15 mouse cellular contexts compared by ENCODE assay signal in the genomic region with DNA sequence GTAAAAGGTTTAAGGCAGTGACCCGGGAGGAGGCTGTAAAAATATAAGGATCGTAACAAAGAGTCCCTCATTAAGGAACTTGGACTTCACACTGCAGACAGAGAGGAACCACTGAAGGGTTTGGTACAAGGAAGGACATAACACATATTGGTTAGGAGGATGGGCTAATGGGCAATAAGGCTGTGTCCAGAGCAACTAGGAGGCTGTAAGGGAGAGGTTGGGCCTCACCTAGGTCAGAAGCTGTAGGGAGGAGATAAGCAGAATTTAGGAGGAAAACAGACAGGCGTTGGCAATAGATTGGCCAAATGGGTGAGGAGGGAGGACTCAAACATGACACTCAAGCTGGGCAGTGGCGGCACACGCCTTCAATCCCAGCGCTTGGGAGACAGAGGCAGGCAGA. TPM values are rescaled to one million over a fixed set of nuclear protein-coding genes. Genes with fewer than 3 reads are reported as not detected.
DNase-seq lines count a peak whose midpoint lies in the region; ATAC-seq and TF ChIP-seq lines count a peak whose summit lies in the region.
"Had no signal": no experiment of that assay in that cellular context is flagged by ENCODE, and none has a peak within 500 bp of the region (broad histone marks: within the 10 kb centered on the region; RNA-seq: fewer than 3 reads in every experiment).

No protein-coding gene starts in this region.

- H3K27me3 ChIP-seq in heart, embryonic 12.5 days (replicated peaks) = 0 out of 2 replicates have a peak, but pooled peaks cover 3% of the 10 kb centered on the region
- H3K27me3 ChIP-seq in G1E (ENCODE audit: insufficient read depth, low read length) = no peaks in the 10 kb centered on the region
- no peaks in the 10 kb centered on the region for H3K27me3 ChIP-seq in erythroblast, embryonic 14.5 days (ENCODE audit: control insufficient read depth)
- no peaks in the 10 kb centered on the region for H3K27me3 ChIP-seq in liver, embryonic 16.5 days (ENCODE audit: control insufficient read depth, insufficient read depth, low read depth, low read length)
- 0 out of 2 replicates have a peak, but pooled peaks cover 5% of the 10 kb centered on the region for H3K27me3 ChIP-seq in hindbrain, embryonic 12.5 days

- no peak overlapping the region for H3K4me2 ChIP-seq in heart, embryonic 12.5 days
- peak overlapping the region; percentile 74 for H3K4me2 ChIP-seq in liver, embryonic 16.5 days (ENCODE audit: low read depth, low read length)
- no peak overlapping the region for H3K4me2 ChIP-seq in hindbrain, embryonic 12.5 days (replicated peaks)

- no peak overlapping the region for H3K4me3 ChIP-seq in heart, embryonic 12.5 days
- H3K4me3 ChIP-seq in G1E (ENCODE audit: low read depth, low read length) = peak overlapping the region; percentile 21; the same call in 1 of the 2 replicates
- H3K4me3 ChIP-seq in erythroblast, embryonic 14.5 days (replicated peaks) = peak overlapping the region; percentile 39
- H3K4me3 ChIP-seq in liver, embryonic 16.5 days (ENCODE audit: low read depth, low read length) = peak overlapping the region; percentile 47
- no peak overlapping the region for H3K4me3 ChIP-seq in hindbrain, embryonic 12.5 days

- TF ChIP-seq CTCF in G1E (IDR thresholded peaks at IDR 0.05; ENCODE audit: low read depth, low read length) = no peak

- DNase-seq in heart, postnatal 4 days = no peak
- peak; percentile 40 for DNase-seq in G1E (ENCODE audit: low spot score)
- no peak for DNase-seq in adrenal gland, adult 2 months
- no peak for DNase-seq in thymus, postnatal 36 days
- DNase-seq: B cell, adult 2 months; gastrocnemius, postnatal 14 days; kidney, postnatal 10 days; right cerebral cortex, postnatal 4 days; thymus, adult 2 months had no signal

- H3K4me1 ChIP-seq in heart, embryonic 12.5 days (replicated peaks) = peaks cover 12% of the 10 kb centered on the region
- H3K4me1 ChIP-seq in G1E (ENCODE audit: insufficient read depth, low read depth, low read length) = peaks cover 71% of the 10 kb centered on the region
- peaks cover 71% of the 10 kb centered on the region for H3K4me1 ChIP-seq in erythroblast, embryonic 14.5 days (ENCODE audit: control insufficient read depth)
- peaks cover 47% of the 10 kb centered on the region for H3K4me1 ChIP-seq in liver, embryonic 16.5 days (ENCODE audit: control insufficient read depth, low read depth, low read length)
- H3K4me1 ChIP-seq in hindbrain, embryonic 12.5 days = peaks cover 14% of the 10 kb centered on the region

- peaks cover 4% of the 10 kb centered on the region; the same call in 1 of the 2 replicates for H3K36me3 ChIP-seq in heart, embryonic 12.5 days
- H3K36me3 ChIP-seq in G1E (replicated peaks) = peaks cover 27% of the 10 kb centered on the region
- peaks cover 14% of the 10 kb centered on the region for H3K36me3 ChIP-seq in erythroblast, embryonic 14.5 days (ENCODE audit: control insufficient read depth)
- H3K36me3 ChIP-seq in liver, embryonic 16.5 days (ENCODE audit: control insufficient read depth, insufficient read depth) = no peaks in the 10 kb centered on the region; the same call in 1 of the 2 replicates
- 0 out of 2 replicates have a peak, but pooled peaks cover 8% of the 10 kb centered on the region for H3K36me3 ChIP-seq in hindbrain, embryonic 12.5 days

- WGBS in heart, embryonic 12.5 days = 81% methylated on average over 6 of the region's 6 CpGs
- WGBS in liver, embryonic 16.5 days (ENCODE audit: insufficient replicate concordance) = 22% methylated on average over 6 of the region's 6 CpGs
- 89% methylated on average over 6 of the region's 6 CpGs for WGBS in hindbrain, embryonic 12.5 days

- H3K27ac ChIP-seq in heart, embryonic 12.5 days (ENCODE audit: poor library complexity, severe bottlenecking) = 0 out of 2 replicates have a peak overlapping the region, but pooled peaks have one; percentile 1
- H3K27ac ChIP-seq in liver, embryonic 16.5 days (ENCODE audit: low read length) = peak overlapping the region; percentile 93
- H3K27ac ChIP-seq in hindbrain, embryonic 12.5 days = no peak overlapping the region
- H3K27ac ChIP-seq: hindbrain, embryonic 14.5 days had no signal

- no peaks in the 10 kb centered on the region for H3K9me3 ChIP-seq in heart, embryonic 12.5 days (replicated peaks)
- no peaks in the 10 kb centered on the region for H3K9me3 ChIP-seq in G1E (replicated peaks)
- no peaks in the 10 kb centered on the region for H3K9me3 ChIP-seq in erythroblast, embryonic 14.5 days (ENCODE audit: control insufficient read depth, low read length)
- no peaks in the 10 kb centered on the region for H3K9me3 ChIP-seq in liver, embryonic 16.5 days (replicated peaks; ENCODE audit: control insufficient read depth, low read length)
- H3K9me3 ChIP-seq in hindbrain, embryonic 12.5 days (replicated peaks) = no peaks in the 10 kb centered on the region

- peak; percentile 56 for ATAC-seq in heart, embryonic 12.5 days (ENCODE audit: insufficient number of reproducible peaks, low FRiP score)
- no peak for ATAC-seq in G1E (ENCODE audit: extremely low read depth, insufficient number of reproducible peaks, low FRiP score, poor library complexity, severe bottlenecking)
- ATAC-seq in liver, embryonic 16.5 days (ENCODE audit: low read depth) = peak; percentile 81
- no peak for ATAC-seq in hindbrain, embryonic 12.5 days (ENCODE audit: low FRiP score)

- H3K9ac ChIP-seq in heart, embryonic 12.5 days = no peak overlapping the region
- peak overlapping the region; percentile 64 for H3K9ac ChIP-seq in liver, embryonic 16.5 days (ENCODE audit: low read depth, low read length)
- H3K9ac ChIP-seq in hindbrain, embryonic 12.5 days = no peak overlapping the region
- H3K9ac ChIP-seq: hindbrain, embryonic 14.5 days had no signal

RNA-seq across cellular contexts. Expression of gene Cdk5rap3, which starts 1.1 kb away (rescaled TPM):
- 52.3 and 58.0 TPM in 2 replicates for polyA plus RNA-seq in heart, embryonic 12.5 days (2016; fragmentation: Nextera tagmentation; extraction: Ambion mirVana)
- 10 to 100 TPM; 34.6 to 35.6 TPM for total RNA-seq in heart, postnatal 4 days (2021)
- 30.6 and 31.7 TPM in 2 replicates for total RNA-seq in G1E (2014; fragmentation: Nextera tagmentation)
- total RNA-seq in G1E (2017) = 51.3 and 59.3 TPM in 2 replicates
- polyA plus RNA-seq in G1E (2012) = 63.6 TPM in 2 replicates
- polyA plus RNA-seq in erythroblast, embryonic 14.5 days (2012) = 2.9 and 4.8 TPM in 2 replicates
- 36.9 and 38.8 TPM in 2 replicates for polyA plus RNA-seq in liver, embryonic 16.5 days (2015; fragmentation: Nextera tagmentation; extraction: Ambion mirVana)
- 10 to 100 TPM; 39.8 to 52.9 TPM for total RNA-seq in adrenal gland, adult 2 months (2021)
- polyA plus RNA-seq in adrenal gland, adult 2 months (2012; rRNA removed) = 32.8 and 35.4 TPM in 2 replicates
- 98.8 and 98.9 TPM in 2 replicates for polyA plus RNA-seq in hindbrain, embryonic 12.5 days (2016; fragmentation: Nextera tagmentation; extraction: Ambion mirVana)

RNA-seq across cellular contexts. Expression of gene Prr15l, which starts 10.5 kb away (rescaled TPM):
- polyA plus RNA-seq in heart, embryonic 12.5 days (2016; fragmentation: Nextera tagmentation; extraction: Ambion mirVana) = 0.46 and 0.51 TPM in 2 replicates
- under 1 TPM; 0.32 to 0.36 TPM for total RNA-seq in heart, postnatal 4 days (2021)
- not detected in 2 replicates for total RNA-seq in G1E (2014; fragmentation: Nextera tagmentation)
- total RNA-seq in G1E (2017) = 0.05 and 0.17 TPM in 2 replicates
- polyA plus RNA-seq in G1E (2012) = 0.11 and 0.17 TPM in 2 replicates
- 0.95 and 3.0 TPM in 2 replicates for polyA plus RNA-seq in erythroblast, embryonic 14.5 days (2012)
- polyA plus RNA-seq in liver, embryonic 16.5 days (2015; fragmentation: Nextera tagmentation; extraction: Ambion mirVana) = 4.8 and 7.1 TPM in 2 replicates
- under 1 TPM; 0.52 to 0.66 TPM for total RNA-seq in adrenal gland, adult 2 months (2021)
- not detected in 2 replicates for polyA plus RNA-seq in adrenal gland, adult 2 months (2012; rRNA removed)
- polyA plus RNA-seq in hindbrain, embryonic 12.5 days (2016; fragmentation: Nextera tagmentation; extraction: Ambion mirVana) = 0.53 and 1.5 TPM in 2 replicates
- total RNA-seq: gastrocnemius, postnatal 14 days; left cerebral cortex, adult 18-20 months had no signal

RNA-seq across cellular contexts. Expression of gene Pnpo, which starts 26.4 kb away (rescaled TPM):
- polyA plus RNA-seq in heart, embryonic 12.5 days (2016; fragmentation: Nextera tagmentation; extraction: Ambion mirVana) = 37.7 and 40.5 TPM in 2 replicates
- total RNA-seq in heart, postnatal 4 days (2021) = 10 to 100 TPM; 10.6 to 16.7 TPM
- 119 and 123 TPM in 2 replicates for total RNA-seq in G1E (2014; fragmentation: Nextera tagmentation)
- total RNA-seq in G1E (2017) = 298 and 340 TPM in 2 replicates
- 64.1 and 97.1 TPM in 2 replicates for polyA plus RNA-seq in G1E (2012)
- polyA plus RNA-seq in erythroblast, embryonic 14.5 days (2012) = 42.1 and 83.7 TPM in 2 replicates
- 688 and 719 TPM in 2 replicates for polyA plus RNA-seq in liver, embryonic 16.5 days (2015; fragmentation: Nextera tagmentation; extraction: Ambion mirVana)
- total RNA-seq in adrenal gland, adult 2 months (2021) = 10 to 100 TPM; 29.3 to 37.4 TPM
- 43.0 and 52.9 TPM in 2 replicates for polyA plus RNA-seq in adrenal gland, adult 2 months (2012; rRNA removed)
- 21.5 and 22.5 TPM in 2 replicates for polyA plus RNA-seq in hindbrain, embryonic 12.5 days (2016; fragmentation: Nextera tagmentation; extraction: Ambion mirVana)

Comparison
In these comparisons a context has a peak if more than half of its experiments do, and no peak if none do; other contexts are left out.
1. ATAC-seq: peak in heart, embryonic 12.5 days (single experiment) and liver, embryonic 16.5 days (single experiment); none in G1E (single experiment) and hindbrain, embryonic 12.5 days (single experiment).
2. H3K4me3 ChIP-seq: peak in G1E (single experiment), erythroblast, embryonic 14.5 days (single experiment) and liver, embryonic 16.5 days (single experiment); none in heart, embryonic 12.5 days (single experiment) and hindbrain, embryonic 12.5 days (single experiment).